Mouse (Mus musculus) kidney, adult 18-20 months (tissue): Measurements from ENCODE around the gene Dsn1.

ENCODE experiments used
- DNase-seq: peaks from one replicate; pipeline ENCODE4 v3.0.0; 2021

Gene Dsn1

DNA sequence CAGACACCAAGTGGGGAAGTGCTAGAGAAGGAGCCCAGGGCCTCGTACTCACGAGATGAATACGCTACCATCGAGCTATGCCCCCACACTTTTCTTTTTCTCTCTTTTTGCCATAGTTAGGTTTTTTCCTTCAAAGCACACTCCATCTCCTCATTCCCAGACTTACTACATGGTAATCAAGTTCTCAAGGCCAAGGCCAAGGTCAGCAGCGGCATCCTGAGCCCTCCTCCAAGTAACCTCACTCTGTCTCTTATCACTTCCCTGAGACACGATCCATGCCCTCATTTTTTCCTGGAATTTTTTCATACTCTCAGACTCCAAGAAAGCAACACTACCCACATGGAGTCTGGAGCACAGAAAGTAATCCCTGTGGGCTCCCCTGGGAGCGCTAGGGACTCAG is 43.1 kb downstream of the Dsn1 start:
- DNase-seq, result no peak

DNA sequence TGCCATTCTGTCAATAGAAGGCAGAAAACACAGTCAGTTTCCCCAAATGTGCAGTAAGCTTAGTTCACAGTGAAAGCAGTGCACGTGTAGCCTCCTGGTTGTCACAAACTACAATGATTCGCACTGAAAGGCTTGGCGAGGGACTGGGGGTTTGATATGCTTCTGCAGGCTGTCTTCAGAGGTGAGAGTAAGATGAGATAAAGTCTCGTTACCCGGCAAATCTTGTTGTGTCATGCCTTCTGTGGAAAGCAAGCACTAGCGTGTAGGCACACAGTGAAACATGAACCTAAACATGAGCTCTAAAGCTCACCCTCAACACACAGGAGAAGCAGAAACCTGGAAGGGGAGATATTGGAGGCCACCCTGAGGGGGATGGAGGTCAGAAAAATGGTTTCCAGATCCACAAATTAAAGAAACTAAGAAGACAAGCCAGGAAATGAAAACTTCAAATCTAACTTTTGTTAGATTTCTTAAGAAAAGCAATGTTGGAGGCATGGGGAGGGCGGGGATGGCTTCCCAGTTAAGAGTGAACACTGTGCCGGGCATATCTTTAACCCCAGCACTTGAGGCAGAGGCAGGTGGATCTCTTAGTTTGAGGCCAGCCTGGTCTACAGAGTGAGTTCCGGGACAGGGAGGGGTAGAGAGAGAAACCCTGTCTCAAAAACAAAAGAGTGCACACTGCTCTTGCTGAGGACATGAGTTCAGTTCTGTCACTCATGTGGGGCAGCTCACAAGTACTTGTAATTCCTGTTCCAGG is 48.3 kb downstream of the Dsn1 start:
- no peak for DNase-seq

DNA sequence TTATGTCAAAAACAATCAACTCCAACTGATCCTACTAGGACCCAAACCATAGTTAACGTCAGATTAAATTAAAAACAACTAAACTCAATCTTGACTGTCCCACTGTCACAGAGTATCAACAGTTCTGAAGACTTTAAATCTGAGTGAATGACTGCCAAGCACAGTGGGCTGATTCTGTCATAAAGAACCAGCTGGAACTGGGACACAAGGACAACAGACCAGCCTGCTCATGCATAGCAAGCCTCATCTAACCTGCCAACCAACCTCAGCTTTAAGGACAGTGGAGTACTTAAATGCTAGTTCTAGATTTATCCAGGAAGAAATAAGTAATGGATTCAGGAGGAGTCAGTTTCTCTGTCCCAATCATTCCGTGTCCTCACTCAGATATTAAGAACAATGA is 49.9 kb downstream of the Dsn1 start:
- no peak for DNase-seq

DNA sequence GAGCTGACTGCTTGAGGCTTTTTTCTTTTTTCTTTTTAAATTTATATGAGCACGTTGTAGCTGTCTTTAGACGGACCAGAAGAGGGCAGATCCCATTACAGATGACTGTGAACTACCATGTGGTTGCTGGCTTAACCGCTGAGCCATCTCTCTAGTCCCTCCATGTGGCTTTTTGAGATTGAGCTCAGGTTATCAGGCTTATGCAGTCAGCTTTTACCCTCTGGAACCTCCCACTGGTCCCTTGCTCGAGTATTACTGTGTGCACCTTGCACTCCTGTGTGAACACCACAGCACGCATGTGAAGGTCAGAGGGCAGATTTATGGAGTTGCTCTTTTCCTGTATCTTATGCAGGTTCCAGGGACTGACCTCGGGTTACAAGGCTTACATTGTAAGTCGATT is 50.6 kb downstream of the Dsn1 start:
- DNase-seq, result no peak

DNA sequence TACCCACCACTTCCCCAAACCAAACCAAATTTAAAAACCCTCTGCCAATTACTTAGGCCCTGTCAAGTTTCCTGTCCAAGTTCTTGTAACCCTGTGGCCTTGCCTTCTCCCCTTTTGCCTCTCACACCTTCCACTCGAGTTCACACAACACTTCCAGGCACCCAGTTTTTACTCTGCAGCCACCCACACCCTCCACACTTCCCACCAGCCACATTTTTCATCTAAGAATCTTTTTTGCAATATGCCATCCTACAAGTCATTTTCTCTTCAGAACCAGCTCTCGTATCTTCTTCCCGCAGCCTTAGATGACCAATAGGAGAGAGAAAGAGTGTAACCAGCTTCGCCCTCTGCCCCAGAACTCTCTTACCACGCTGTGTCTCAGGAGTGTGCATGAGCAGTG is 52.5 kb downstream of the Dsn1 start:
- no peak for DNase-seq

DNA sequence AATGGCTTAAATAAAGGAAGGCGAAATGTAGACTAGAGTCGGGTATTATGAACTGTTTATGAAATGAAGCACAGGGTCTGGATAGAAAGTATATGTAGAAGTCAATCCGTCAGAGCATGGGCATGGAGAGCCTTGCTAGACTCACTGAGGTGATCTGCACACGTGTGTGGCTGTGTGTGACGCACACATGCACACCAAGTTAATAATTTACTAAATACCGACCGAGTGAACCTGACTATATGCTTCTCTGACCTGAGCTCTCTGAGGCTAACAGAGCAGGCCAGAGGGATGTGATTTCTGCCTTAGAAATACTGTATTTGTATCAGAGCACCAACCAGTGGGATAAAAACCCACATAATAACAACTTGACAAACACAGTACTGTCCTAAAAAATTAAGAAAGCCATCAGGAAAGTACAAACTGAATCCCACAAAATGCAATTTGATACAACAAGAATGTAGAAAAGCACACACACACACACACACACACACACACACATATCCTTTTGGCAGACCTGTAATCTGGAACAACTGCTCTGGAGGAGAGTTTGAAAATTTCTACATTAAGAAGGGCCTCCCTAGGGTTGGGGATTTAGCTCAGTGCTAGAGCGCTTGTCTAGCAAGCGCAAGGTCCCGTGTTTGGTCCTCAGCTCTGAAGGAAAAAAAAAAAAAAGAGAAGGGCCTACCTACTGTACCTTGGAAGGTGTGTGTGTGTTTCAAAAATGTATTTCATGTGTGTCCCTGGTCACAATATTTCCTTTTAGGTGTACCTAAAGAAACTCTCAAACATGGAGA is 55.5 kb downstream of the Dsn1 start:
- no peak for DNase-seq

DNA sequence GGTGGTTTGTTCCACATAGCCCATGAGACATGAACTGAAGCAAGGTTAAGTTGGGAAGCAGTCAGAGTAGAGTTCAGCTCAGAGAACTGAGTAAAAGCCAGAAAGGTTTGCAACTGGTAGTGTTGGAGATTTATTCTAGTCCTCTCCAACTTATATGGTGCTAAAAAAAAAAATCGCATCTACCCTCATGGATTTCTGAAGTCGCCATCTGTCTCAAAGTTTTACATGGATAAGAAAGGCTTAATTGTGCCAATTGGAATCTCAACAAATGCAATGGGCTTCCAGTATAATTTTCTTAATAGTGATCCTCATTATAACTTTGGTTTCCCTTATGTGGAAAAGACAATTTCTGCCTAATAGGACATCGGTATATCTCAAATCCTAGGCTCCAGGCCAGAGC is 56.1 kb downstream of the Dsn1 start:
- DNase-seq, result no peak
